Mouse (Mus musculus) testis, adult 2 months (tissue): Measurements from ENCODE around the gene Tbc1d4. TPM values are rescaled to one million over a fixed set of nuclear protein-coding genes. Genes with fewer than 3 reads are reported as not detected.
"Not testable (repeated sequence)": the region's sequence is repeated elsewhere in the genome, so short reads cannot be mapped to it uniquely, and the experiment has no call there.

Source experiments
- H3K27ac ChIP-seq: fragments of 200-500 bp; 2 replicates; pipeline ENCODE4 v1.5.1; 2012; ENCODE audit warnings: low read depth, low read length; ENCODE audit not compliant: control insufficient read depth, insufficient read depth
- H3K27me3 ChIP-seq: fragments of 200-500 bp; 2 replicates; pipeline ENCODE4 v1.6.1; 2012; ENCODE audit warnings: mild to moderate bottlenecking, low read length, moderate library complexity; ENCODE audit not compliant: control insufficient read depth, insufficient read depth
- H3K36me3 ChIP-seq: fragments of 200-500 bp; 2 replicates; pipeline ENCODE4 v1.6.1; 2012; ENCODE audit warnings: mild to moderate bottlenecking, low read length; ENCODE audit not compliant: control insufficient read depth, insufficient read depth
- H3K4me1 ChIP-seq: fragments of 200-500 bp; 2 replicates; pipeline ENCODE4 v1.6.1; 2012; ENCODE audit warnings: low read length; ENCODE audit not compliant: control insufficient read depth, insufficient read depth
- H3K4me3 ChIP-seq: fragments of 200-500 bp; 2 replicates; pipeline ENCODE4 v1.5.1; 2012; ENCODE audit warnings: low read depth, mild to moderate bottlenecking, low read length, moderate library complexity, mixed read lengths; ENCODE audit not compliant: control insufficient read depth
- CTCF ChIP-seq: fragments of 200-500 bp; IDR thresholded peaks from 2 replicates; pipeline ENCODE4 v1.5.1; 2012; ENCODE audit warnings: low read depth, mild to moderate bottlenecking, inconsistent platforms, low read length, moderate library complexity; ENCODE audit not compliant: control insufficient read depth, insufficient read depth, insufficient replicate concordance
- POLR2A ChIP-seq: fragments of 200-500 bp; IDR thresholded peaks from 2 replicates; pipeline ENCODE4 v1.6.1; 2012; ENCODE audit warnings: low read depth, mild to moderate bottlenecking, inconsistent platforms, low read length, moderate library complexity; ENCODE audit not compliant: control insufficient read depth
- polyA plus RNA-seq: library from polyadenylated mRNA; depleted of rRNA; stranded (reverse); fragments of >200 nt; gene quantifications from 2 replicates; pipeline ENCODE4 v1.2.3, GENCODE M21; 2012

The Tbc1d4 gene
- polyA plus RNA-seq, 1 experiment = 2.2 TPM

- H3K36me3 ChIP-seq = no peaks in the 10 kb centered on the region
- TF ChIP-seq CTCF (no peak), POLR2A (no peak)
- H3K27ac ChIP-seq = no peak overlapping the region
- H3K4me1 ChIP-seq = no peaks in the 10 kb centered on the region
- no peak overlapping the region for H3K4me3 ChIP-seq
- H3K27me3 ChIP-seq = no peaks in the 10 kb centered on the region
These were observed 13.5 kb downstream of the Tbc1d4 start for GRCm38 (mm10) chr14:101595301-101596080.

DNA sequence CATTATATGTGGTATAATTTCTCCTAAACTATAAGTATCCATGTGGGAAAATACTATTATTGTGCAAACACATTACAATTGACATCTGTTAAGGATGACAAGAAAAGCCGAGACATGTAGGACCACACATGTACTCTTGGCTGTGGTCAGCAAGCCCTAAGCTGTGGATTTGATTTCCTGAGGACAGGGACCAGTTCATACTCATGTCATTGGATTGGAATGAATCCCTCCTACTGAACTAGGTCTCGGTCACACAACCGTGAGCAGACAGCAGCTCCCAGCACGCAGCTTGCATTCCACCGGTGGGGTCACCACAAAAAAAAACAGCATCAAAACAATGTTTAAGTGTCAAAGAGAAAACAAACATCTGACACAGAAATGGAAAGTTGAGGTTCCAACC lies 15.0 kb downstream of the Tbc1d4 start:
- TF ChIP-seq POLR2A (no peak), CTCF (no peak)
- Histone ChIP-seq H3K4me1 (no peaks in the 10 kb centered on the region), H3K27ac (no peak overlapping the region), H3K4me3 (no peak overlapping the region), H3K36me3 (no peaks in the 10 kb centered on the region), H3K27me3 (no peaks in the 10 kb centered on the region)

DNA sequence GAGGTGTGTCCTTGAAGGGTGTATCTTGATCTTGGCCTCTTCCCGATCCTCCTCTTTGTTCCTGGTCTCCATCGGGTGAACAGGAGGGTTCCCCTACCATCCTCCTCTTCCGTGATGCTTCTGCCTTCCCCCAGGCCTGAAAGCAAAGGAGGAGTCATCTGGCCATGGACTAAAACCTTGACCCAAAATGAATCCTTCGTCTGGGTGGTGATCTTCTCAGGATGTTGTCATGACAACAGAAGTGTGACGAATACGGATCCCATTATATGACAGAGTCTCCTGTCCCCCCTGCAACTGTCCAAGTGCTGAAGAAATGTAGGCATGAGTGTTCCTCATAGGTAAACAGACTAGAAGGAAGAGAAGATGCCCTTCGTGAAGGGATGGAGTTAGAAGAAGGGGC lies 15.7 kb downstream of the Tbc1d4 start:
- no peaks in the 10 kb centered on the region for H3K4me1 ChIP-seq
- no peaks in the 10 kb centered on the region for H3K27me3 ChIP-seq
- no peak overlapping the region for H3K4me3 ChIP-seq
- no peak overlapping the region for H3K27ac ChIP-seq
- no peak for TF ChIP-seq POLR2A
- TF ChIP-seq CTCF = no peak
- H3K36me3 ChIP-seq = no peaks in the 10 kb centered on the region

GRCm38 (mm10) chr14:101591101-101591500 lies 17.9 kb downstream of the Tbc1d4 start:
- no peak for TF ChIP-seq CTCF
- TF ChIP-seq POLR2A = no peak

GRCm38 (mm10) chr14:101588209-101588991 lies 20.6 kb downstream of the Tbc1d4 start:
- H3K4me3 ChIP-seq, H3K27ac ChIP-seq, H3K27me3 ChIP-seq, H3K36me3 ChIP-seq, H3K4me1 ChIP-seq: not testable (repeated sequence)

More at GRCm38 (mm10) chr14:101591101-101591500, 17.9 kb downstream of the Tbc1d4 start:
- no peaks in the 10 kb centered on the region for H3K36me3 ChIP-seq
- H3K27ac ChIP-seq = no peak overlapping the region
- no peaks in the 10 kb centered on the region; the same call in 1 of the 2 replicates for H3K4me1 ChIP-seq
- H3K4me3 ChIP-seq = no peak overlapping the region
- no peaks in the 10 kb centered on the region for H3K27me3 ChIP-seq

- not testable (repeated sequence) for H3K36me3 ChIP-seq, H3K4me3 ChIP-seq, H3K4me1 ChIP-seq, H3K27me3 ChIP-seq, H3K27ac ChIP-seq
These were observed 21.5 kb downstream of the Tbc1d4 start for GRCm38 (mm10) chr14:101587366-101588040.

- no peak overlapping the region for H3K27ac ChIP-seq
- no peak for TF ChIP-seq CTCF
- TF ChIP-seq POLR2A = no peak
- no peaks in the 10 kb centered on the region for H3K27me3 ChIP-seq
- H3K4me3 ChIP-seq = no peak overlapping the region
- no peaks in the 10 kb centered on the region; the same call in 1 of the 2 replicates for H3K4me1 ChIP-seq
- H3K36me3 ChIP-seq = no peaks in the 10 kb centered on the region
These were observed 22.9 kb downstream of the Tbc1d4 start for GRCm38 (mm10) chr14:101586096-101586495.
